Mouse (Mus musculus) forebrain, embryonic 11.5 days (tissue): ENCODE measurements at regions not wholly inside any gene's neighbourhood (a gene's known extent, or its start where the extent isn't known, plus 50 kb on each side); places are given as distances from the start of the nearest gene placed in this dataset.
"Not testable (repeated sequence)": the region's sequence is repeated elsewhere in the genome, so short reads cannot be mapped to it uniquely, and the experiment has no call there.

Source experiments
- ATAC-seq: fragments of 200-750 bp; cut with Nextera tagmentation; replicated peaks from 2 replicates; pipeline ENCODE4 v1.8.0; 2017; ENCODE audit warnings: moderate TSS enrichment; ENCODE audit not compliant: low FRiP score
- DNase-seq: peaks from one replicate; pipeline ENCODE4 v3.0.0-alpha.2; 2017; ENCODE audit warnings: low spot score
- H3K27ac ChIP-seq: fragments of 300-500 bp; sonication (generic); 2 replicates; pipeline ENCODE4 v1.5.1; 2014; ENCODE audit warnings: low read depth, low read length
- H3K27me3 ChIP-seq: fragments of 300-500 bp; sonication (generic); 2 replicates; pipeline ENCODE4 v1.6.1; 2014; ENCODE audit warnings: mild to moderate bottlenecking, low read length, mixed read lengths; ENCODE audit not compliant: control insufficient read depth, insufficient read depth
- H3K36me3 ChIP-seq: fragments of 300-500 bp; sonication (generic); 2 replicates; pipeline ENCODE4 v1.6.1; 2014; ENCODE audit warnings: mild to moderate bottlenecking, low read length, moderate library complexity, mixed read lengths; ENCODE audit not compliant: control insufficient read depth, insufficient read depth
- H3K4me1 ChIP-seq: fragments of 300-500 bp; sonication (generic); replicated peaks from 2 replicates; pipeline ENCODE4 v1.6.1; 2014; ENCODE audit warnings: low read length, mixed read lengths; ENCODE audit not compliant: control insufficient read depth, insufficient read depth
- H3K4me2 ChIP-seq: fragments of 300-500 bp; sonication (generic); 2 replicates; pipeline ENCODE4 v1.6.1; 2014; ENCODE audit warnings: low read depth, mild to moderate bottlenecking, low read length, moderate library complexity, mixed read lengths; ENCODE audit not compliant: severe bottlenecking
- H3K4me3 ChIP-seq: fragments of 300-500 bp; sonication (generic); 2 replicates; pipeline ENCODE4 v1.5.1; 2014; ENCODE audit warnings: low read depth, low read length
- H3K9ac ChIP-seq: fragments of 300-500 bp; sonication (generic); 2 replicates; pipeline ENCODE4 v1.6.1; 2014; ENCODE audit warnings: low read length
- H3K9me3 ChIP-seq: fragments of 300-500 bp; sonication (generic); 2 replicates; pipeline ENCODE4 v1.6.1; 2016; ENCODE audit warnings: low read length, mixed read lengths; ENCODE audit not compliant: control insufficient read depth
- WGBS: fragments of 180-500 bp; shearing (Covaris S2); extraction: QIAGEN DNeasy Blood & Tissue Kit; methylation state at CpG from one replicate; pipeline ENCODE4 v1.1.7; 2014; 5-methylcytosine and 5-hydroxymethylcytosine counted together

- no peaks in the 10 kb centered on the region for H3K9me3 ChIP-seq
- H3K4me3 ChIP-seq: no peak overlapping the region
- ATAC-seq (no peak), DNase-seq (no peak)
- no peaks in the 10 kb centered on the region for H3K36me3 ChIP-seq
- H3K9ac ChIP-seq: no peak overlapping the region
- no peaks in the 10 kb centered on the region for H3K27me3 ChIP-seq
- H3K4me2 ChIP-seq: no peak overlapping the region
- WGBS: 85% methylated on average over 4 of the region's 4 CpGs
- H3K27ac ChIP-seq: no peak overlapping the region
- H3K4me1 ChIP-seq: no peaks in the 10 kb centered on the region
Measured at GRCm38 (mm10) chr12:8438638-8439037, 61.2 kb downstream of the Rhob start.

DNA sequence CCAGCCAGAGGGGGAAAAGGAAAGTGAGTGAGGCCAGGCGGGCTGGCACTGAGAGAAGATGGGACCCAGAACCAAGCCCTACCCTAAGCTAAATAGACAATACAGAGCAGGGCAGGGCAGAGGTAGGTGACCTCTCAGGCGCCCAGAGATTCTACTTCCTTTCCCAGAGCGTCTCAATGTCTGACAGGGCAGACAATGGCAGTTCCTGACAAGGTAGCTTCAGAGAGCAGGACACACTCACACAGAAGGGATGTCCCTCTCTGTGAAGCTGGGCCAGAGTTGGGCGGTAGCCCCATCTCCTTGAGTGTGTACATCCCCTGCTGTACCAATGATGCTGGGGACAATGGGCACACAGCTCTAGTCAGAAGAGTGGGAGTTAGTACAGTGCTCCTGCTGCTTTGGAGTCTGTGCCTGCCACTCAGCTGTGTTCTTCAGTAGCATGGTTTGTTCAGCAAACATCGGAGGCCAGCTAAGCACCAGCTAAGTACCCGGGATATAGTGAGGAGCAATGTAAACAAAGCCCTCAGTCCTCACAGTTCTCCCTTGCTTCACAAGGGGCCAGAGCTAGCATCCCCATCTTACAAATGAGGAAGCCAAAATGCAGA is 62.7 kb downstream of the Rhob start:
- WGBS: 70% methylated on average over 6 of the region's 6 CpGs
- Histone ChIP-seq H3K4me2 (no peak overlapping the region), H3K9ac (no peak overlapping the region), H3K27ac (no peak overlapping the region), H3K27me3 (no peaks in the 10 kb centered on the region), H3K4me1 (peaks cover 6% of the 10 kb centered on the region; the same call in 1 of the 2 replicates), H3K36me3 (no peaks in the 10 kb centered on the region), H3K9me3 (no peaks in the 10 kb centered on the region), H3K4me3 (no peak overlapping the region)
- no peak for DNase-seq
- no peak for ATAC-seq

DNA sequence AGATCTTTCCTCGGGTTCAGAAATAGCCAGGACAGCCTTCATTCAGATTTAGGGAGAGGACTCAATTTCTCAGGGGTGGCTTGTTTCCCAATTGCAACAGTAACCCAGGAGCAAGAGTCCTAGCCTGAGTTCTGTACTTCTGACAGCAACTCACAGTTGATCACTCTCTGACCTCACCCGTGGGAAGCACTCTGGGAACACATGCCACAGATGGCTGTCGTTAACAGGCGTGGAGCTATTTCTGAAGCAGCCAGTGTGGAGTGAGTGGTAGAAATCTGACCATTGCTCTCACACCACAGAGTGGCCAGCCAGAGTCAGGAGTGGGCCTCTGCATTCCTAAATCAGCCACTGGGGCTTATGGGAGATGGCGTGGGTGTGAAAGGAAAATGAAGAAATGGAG is 63.3 kb downstream of the Rhob start:
- Histone ChIP-seq H3K4me1 (peaks cover 8% of the 10 kb centered on the region; the same call in 1 of the 2 replicates), H3K36me3 (no peaks in the 10 kb centered on the region), H3K4me3 (no peak overlapping the region), H3K9ac (no peak overlapping the region), H3K27me3 (no peaks in the 10 kb centered on the region), H3K9me3 (no peaks in the 10 kb centered on the region), H3K27ac (no peak overlapping the region), H3K4me2 (no peak overlapping the region)
- 73% methylated on average over 5 of the region's 5 CpGs for WGBS
- DNase-seq (no peak), ATAC-seq (no peak)

GRCm38 (mm10) chr12:8435651-8436348 is 64.0 kb downstream of the Rhob start:
- H3K27ac ChIP-seq, ATAC-seq, H3K4me1 ChIP-seq: not testable (repeated sequence)

DNA sequence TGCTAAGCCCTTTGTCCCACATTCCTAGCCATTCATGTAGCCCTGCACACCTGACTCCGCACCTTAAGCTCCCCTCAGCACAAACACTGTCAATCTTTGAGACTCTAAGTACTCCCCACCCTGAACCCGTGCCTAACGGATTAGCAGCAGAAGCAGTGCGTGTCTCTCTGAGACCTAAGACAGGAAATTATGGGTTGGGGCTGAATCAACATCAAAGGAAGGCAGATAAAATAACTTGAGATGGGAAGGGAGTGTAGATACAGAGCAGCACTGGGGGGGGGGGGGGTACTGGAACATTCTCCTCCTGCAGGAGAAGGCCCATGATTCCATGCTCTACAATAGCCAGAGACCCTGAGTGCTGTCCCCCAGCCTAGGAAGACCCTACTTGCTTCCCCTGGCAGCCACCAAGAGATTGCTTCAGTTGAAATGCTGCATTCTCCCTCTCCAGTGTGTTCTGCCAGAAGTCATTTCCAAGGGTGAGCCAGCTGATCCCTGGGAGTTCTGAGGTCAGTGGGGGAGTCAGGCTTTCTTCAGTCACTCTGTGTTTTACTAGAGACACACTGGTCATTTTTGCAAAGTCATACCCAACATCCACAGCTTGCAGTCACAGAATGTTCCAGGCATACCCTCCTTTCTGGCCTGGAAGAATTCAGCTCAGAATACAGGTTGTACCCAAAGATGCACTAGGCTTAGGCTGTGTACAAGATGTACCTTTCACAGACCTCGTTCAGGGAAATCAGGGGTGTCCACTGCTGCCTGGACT is 71.4 kb downstream of the Rhob start:
- Histone ChIP-seq H3K9me3 (no peaks in the 10 kb centered on the region), H3K4me3 (no peak overlapping the region), H3K4me2 (no peak overlapping the region), H3K36me3 (no peaks in the 10 kb centered on the region), H3K27me3 (no peaks in the 10 kb centered on the region; the same call in 1 of the 2 replicates), H3K9ac (no peak overlapping the region), H3K4me1 (peaks cover 8% of the 10 kb centered on the region; the same call in 1 of the 2 replicates), H3K27ac (no peak overlapping the region)
- 80% methylated on average over 5 of the region's 5 CpGs for WGBS
- ATAC-seq: no peak
- DNase-seq: no peak

More at GRCm38 (mm10) chr12:8435651-8436348, 64.0 kb downstream of the Rhob start:
- 85% methylated on average over 3 of the region's 3 CpGs for WGBS
- not testable (repeated sequence) for DNase-seq, H3K27me3 ChIP-seq, H3K36me3 ChIP-seq, H3K4me2 ChIP-seq, H3K4me3 ChIP-seq, H3K9ac ChIP-seq, H3K9me3 ChIP-seq

DNA sequence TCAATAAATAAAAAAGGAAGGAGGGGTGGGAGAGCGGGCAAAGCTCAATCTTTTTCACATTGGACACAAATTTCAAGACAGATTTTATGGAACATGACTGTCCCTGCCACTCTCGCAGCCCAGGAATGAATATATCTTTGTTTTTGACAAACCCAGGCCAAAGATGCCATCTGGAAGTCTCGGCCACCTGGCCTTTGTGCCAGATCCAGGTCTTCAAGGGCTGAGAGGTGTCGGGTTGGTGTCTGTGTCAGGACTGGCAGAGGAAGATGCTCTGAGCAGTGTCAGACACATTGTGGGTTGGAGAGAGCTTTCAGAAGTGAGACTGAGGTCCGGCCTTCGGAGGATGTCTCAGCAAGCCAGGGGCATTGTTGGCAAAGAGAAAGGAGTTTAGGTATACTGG is 75.3 kb downstream of the Rhob start:
- DNase-seq (no peak), ATAC-seq (no peak)
- Histone ChIP-seq H3K4me2 (no peak overlapping the region), H3K4me3 (no peak overlapping the region), H3K27me3 (no peaks in the 10 kb centered on the region; the same call in 1 of the 2 replicates), H3K36me3 (no peaks in the 10 kb centered on the region), H3K9ac (no peak overlapping the region), H3K27ac (no peak overlapping the region), H3K4me1 (no peaks in the 10 kb centered on the region), H3K9me3 (no peaks in the 10 kb centered on the region)
- 93% methylated on average over 6 of the region's 6 CpGs for WGBS

DNA sequence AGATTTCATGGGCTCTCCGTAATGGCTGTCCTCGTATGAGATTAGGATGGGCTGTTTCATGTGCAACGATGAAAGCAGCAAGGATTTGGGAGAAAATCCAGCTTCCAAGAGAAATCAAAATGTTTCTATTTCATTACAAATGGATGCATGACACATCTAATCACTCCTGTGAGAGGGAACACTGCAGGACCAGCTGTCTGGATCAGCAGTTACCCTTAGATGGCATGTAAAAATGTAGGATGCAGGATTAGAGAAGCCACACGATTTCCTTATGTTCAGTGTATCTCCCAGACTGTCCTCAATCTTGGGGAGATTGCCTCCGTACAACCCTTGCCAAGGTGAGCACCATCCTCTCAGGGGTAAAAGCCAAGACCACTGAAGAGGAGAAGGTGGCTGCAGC is 77.1 kb downstream of the Rhob start:
- no peaks in the 10 kb centered on the region for H3K9me3 ChIP-seq
- no peak overlapping the region for H3K4me2 ChIP-seq
- no peaks in the 10 kb centered on the region for H3K27me3 ChIP-seq
- H3K4me3 ChIP-seq: no peak overlapping the region
- H3K27ac ChIP-seq: no peak overlapping the region
- H3K4me1 ChIP-seq: no peaks in the 10 kb centered on the region
- ATAC-seq: no peak
- no peak for DNase-seq
- WGBS: 80% methylated on average over 5 of the region's 5 CpGs
- no peak overlapping the region for H3K9ac ChIP-seq
- no peaks in the 10 kb centered on the region for H3K36me3 ChIP-seq

DNA sequence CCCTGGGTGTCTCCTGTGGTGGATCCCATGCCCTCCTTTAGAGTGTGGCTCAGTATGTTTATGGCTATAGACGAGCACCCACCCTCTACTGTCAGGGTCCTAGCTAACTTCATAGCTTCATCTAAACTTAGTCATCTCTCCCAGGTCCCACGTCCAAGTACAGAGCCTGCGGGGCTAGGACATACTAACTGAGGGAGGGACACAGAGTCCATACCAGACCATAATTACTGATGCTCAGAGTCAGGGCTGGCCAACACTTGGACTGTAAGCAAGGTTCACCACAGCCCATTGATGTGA is 78.6 kb downstream of the Rhob start:
- no peak for ATAC-seq
- Histone ChIP-seq H3K27ac (no peak overlapping the region), H3K4me3 (no peak overlapping the region), H3K4me1 (no peaks in the 10 kb centered on the region), H3K4me2 (no peak overlapping the region), H3K9me3 (no peaks in the 10 kb centered on the region), H3K27me3 (no peaks in the 10 kb centered on the region), H3K9ac (no peak overlapping the region), H3K36me3 (no peaks in the 10 kb centered on the region)
- WGBS: 84% methylated on average over 3 of the region's 3 CpGs
- no peak for DNase-seq
